Mouse (Mus musculus) myocyte (in vitro differentiated cells): ENCODE data around the gene Nfkbia. TPM values are rescaled to one million over a fixed set of nuclear protein-coding genes. Genes with fewer than 3 reads are reported as not detected.

Source experiments
- H3K27me3 ChIP-seq: one replicate; pipeline ENCODE4 v1.6.1; 2011; ENCODE audit not compliant: control insufficient read depth, insufficient read depth, insufficient read length
- H3K36me3 ChIP-seq: one replicate; pipeline ENCODE4 v1.6.1; 2011; ENCODE audit not compliant: control insufficient read depth, insufficient read depth
- H3K4me2 ChIP-seq: one replicate; pipeline ENCODE4 v1.6.1; 2011; ENCODE audit warnings: low read depth, control low read depth
- H3K4me3 ChIP-seq: one replicate; pipeline ENCODE4 v1.5.1; 2011; ENCODE audit warnings: mild to moderate bottlenecking, control low read depth, moderate library complexity
- H3K79me2 ChIP-seq: one replicate; pipeline ENCODE4 v1.6.1; 2011; ENCODE audit not compliant: control insufficient read depth, insufficient read depth
- H3ac ChIP-seq: one replicate; pipeline ENCODE4 v1.6.1; 2011; ENCODE audit not compliant: control insufficient read depth, insufficient read length
- CEBPB ChIP-seq: IDR thresholded peaks from 2 replicates; pipeline ENCODE4 v1.6.1; 2011; ENCODE audit warnings: mild to moderate bottlenecking, moderate library complexity; ENCODE audit not compliant: poor library complexity, insufficient read depth, severe bottlenecking
- E2F4 ChIP-seq: IDR thresholded peaks from one replicate; pipeline ENCODE4 v1.6.1; 2011; ENCODE audit warnings: mild to moderate bottlenecking, control low read depth, moderate library complexity; ENCODE audit not compliant: insufficient read depth
- MAX ChIP-seq: IDR thresholded peaks from one replicate; pipeline ENCODE4 v1.6.1; 2011; ENCODE audit warnings: low read depth, mild to moderate bottlenecking, control low read depth
- MYOD1 ChIP-seq, 3 experiments: IDR thresholded peaks; one replicate each; pipeline ENCODE4 v1.6.1; 2011; ENCODE audit warnings: control low read depth in 2 of 3, low read depth in 2 of 3, mild to moderate bottlenecking in 2 of 3, moderate library complexity in 1 of 3; ENCODE audit not compliant: insufficient read length in 2 of 3, control insufficient read depth in 1 of 3
- MYOG ChIP-seq, 3 experiments: IDR thresholded peaks; one replicate each; pipeline ENCODE4 v1.6.1; 2011; ENCODE audit warnings: control low read depth in 2 of 3, low read depth in 2 of 3, mild to moderate bottlenecking in 2 of 3; ENCODE audit not compliant: insufficient read length in 2 of 3, control insufficient read depth in 1 of 3, insufficient read depth in 1 of 3
- POLR2A ChIP-seq: IDR thresholded peaks from one replicate; pipeline ENCODE4 v1.6.1; 2011; ENCODE audit warnings: low read depth, mild to moderate bottlenecking, control low read depth, moderate library complexity; ENCODE audit not compliant: insufficient read length
- POLR2AphosphoS2 ChIP-seq: IDR thresholded peaks from one replicate; pipeline ENCODE4 v1.6.1; 2011; ENCODE audit warnings: low read depth, control low read depth; ENCODE audit not compliant: insufficient read length
- REST ChIP-seq: IDR thresholded peaks from one replicate; pipeline ENCODE4 v1.6.1; 2011; ENCODE audit warnings: mild to moderate bottlenecking, control low read depth, moderate library complexity; ENCODE audit not compliant: insufficient read depth, insufficient read length
- SRF ChIP-seq: IDR thresholded peaks from one replicate; pipeline ENCODE4 v1.6.1; 2011; ENCODE audit warnings: low read depth; ENCODE audit not compliant: control insufficient read depth, insufficient read length
- TCF12 ChIP-seq: IDR thresholded peaks from one replicate; pipeline ENCODE4 v1.6.1; 2011; ENCODE audit warnings: mild to moderate bottlenecking, control low read depth; ENCODE audit not compliant: poor library complexity, insufficient read depth, severe bottlenecking
- TCF3 ChIP-seq: IDR thresholded peaks from one replicate; pipeline ENCODE4 v1.6.1; 2011; ENCODE audit warnings: low read depth, control low read depth; ENCODE audit not compliant: insufficient read length
- USF1 ChIP-seq: IDR thresholded peaks from one replicate; pipeline ENCODE4 v1.6.1; 2011; ENCODE audit warnings: low read depth, mild to moderate bottlenecking, control low read depth, moderate library complexity
- polyA plus RNA-seq: library from polyadenylated mRNA; unstranded; fragments of >200 nt; fragmentation: generic; extraction: Trizol; gene quantifications from one replicate; pipeline ENCODE4 v1.2.1, GENCODE M21; 2012; ENCODE audit warnings: missing spikeins

Gene Nfkbia
- polyA plus RNA-seq, 1 experiment, result 18.0 TPM

DNA sequence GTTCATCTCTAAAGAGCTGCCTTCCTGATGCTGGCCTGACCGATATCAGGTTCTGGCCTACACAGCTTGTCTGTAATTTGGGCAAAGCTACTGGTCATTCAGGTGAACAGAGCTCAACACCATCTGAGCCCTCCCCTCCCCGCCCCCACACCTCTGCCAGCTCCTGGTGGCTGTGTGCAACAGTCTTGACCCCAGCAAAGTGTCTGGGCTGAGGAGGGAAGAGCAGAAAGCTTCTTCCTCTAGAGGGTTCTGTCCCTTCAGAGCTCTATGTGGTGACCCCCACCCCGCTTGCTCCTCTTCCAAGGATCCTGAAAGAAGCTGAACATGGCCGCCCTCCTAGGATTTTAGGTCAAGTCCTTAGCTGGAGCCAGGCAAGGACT, 46.1 kb downstream of the Nfkbia start:
- no peak for TF ChIP-seq POLR2A
- TF ChIP-seq CEBPB, result no peak
- TF ChIP-seq MAX, result no peak
- TF ChIP-seq POLR2AphosphoS2, result no peak
- TF ChIP-seq MYOD1 (IDR thresholded peaks at IDR 0.05; ENCODE audit: control insufficient read depth in 1 of 3, insufficient read length in 2 of 3, low read depth in 2 of 3), result no peak
- H3ac ChIP-seq, result no peak overlapping the region
- H3K79me2 ChIP-seq, result no peaks in the 10 kb centered on the region
- no peaks in the 10 kb centered on the region for H3K36me3 ChIP-seq
- no peak overlapping the region for H3K4me3 ChIP-seq
- H3K4me2 ChIP-seq, result peak overlapping the region; percentile 44
- no peaks in the 10 kb centered on the region for H3K27me3 ChIP-seq

DNA sequence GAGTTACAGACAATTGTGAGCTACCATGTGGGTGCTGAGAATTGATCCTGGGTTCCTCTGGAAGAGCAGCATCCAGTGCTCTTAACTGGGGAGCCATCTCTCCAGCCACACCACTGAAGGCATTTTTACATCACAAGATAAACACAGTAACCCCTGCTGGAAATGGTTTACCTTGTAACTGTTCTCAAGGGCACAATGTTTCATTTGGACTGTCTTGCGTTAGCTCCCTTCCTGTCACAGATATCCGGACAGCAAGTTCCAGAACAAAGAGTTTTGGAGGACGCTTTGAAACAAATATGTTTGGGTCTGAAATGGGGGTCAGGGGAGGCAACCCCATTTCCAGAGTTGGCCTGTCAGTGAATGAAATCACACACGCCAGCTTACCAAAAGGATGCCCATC, 46.9 kb downstream of the Nfkbia start:
- no peak overlapping the region for H3K4me2 ChIP-seq
- no peaks in the 10 kb centered on the region for H3K27me3 ChIP-seq
- TF ChIP-seq TCF12 (no peak), SRF (no peak), E2F4 (no peak), USF1 (no peak), CEBPB (no peak), TCF3 (no peak), MYOD1 (IDR thresholded peaks at IDR 0.05; ENCODE audit: control insufficient read depth in 1 of 3, insufficient read length in 2 of 3, low read depth in 2 of 3) (no peak), POLR2A (no peak), MAX (no peak), MYOG (IDR thresholded peaks at IDR 0.05; ENCODE audit: control insufficient read depth in 1 of 3, insufficient read depth in 1 of 3, insufficient read length in 2 of 3, low read depth in 2 of 3) (no peak), REST (no peak), POLR2AphosphoS2 (no peak)
- no peaks in the 10 kb centered on the region for H3K79me2 ChIP-seq
- no peak overlapping the region for H3ac ChIP-seq
- H3K36me3 ChIP-seq, result no peaks in the 10 kb centered on the region
- no peak overlapping the region for H3K4me3 ChIP-seq

DNA sequence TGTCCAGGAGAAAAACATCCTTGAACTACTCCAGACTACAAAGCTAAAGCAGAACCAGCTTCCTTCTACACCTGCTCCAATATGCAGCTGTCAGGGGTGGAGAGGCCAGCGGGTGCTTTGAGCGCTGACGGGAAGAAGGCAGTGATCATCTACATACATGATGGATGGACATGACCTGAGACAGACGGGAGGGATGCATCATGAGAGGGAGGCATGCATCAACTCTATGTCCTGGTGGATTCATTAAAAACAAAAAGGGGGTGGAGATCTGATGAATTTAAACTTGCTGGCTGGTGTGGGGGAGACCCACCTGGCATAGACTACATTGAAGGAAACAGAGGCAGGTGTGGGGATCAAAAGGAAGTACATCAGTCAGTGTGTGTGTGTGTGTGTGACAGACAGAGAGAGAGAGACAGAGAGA, 48.4 kb downstream of the Nfkbia start:
- H3K36me3 ChIP-seq, result no peaks in the 10 kb centered on the region
- H3K79me2 ChIP-seq, result no peaks in the 10 kb centered on the region
- no peak overlapping the region for H3K4me3 ChIP-seq
- peak overlapping the region; percentile 40 for H3K4me2 ChIP-seq
- H3ac ChIP-seq, result no peak overlapping the region
- TF ChIP-seq CEBPB, result no peak
- TF ChIP-seq POLR2AphosphoS2, result no peak
- TF ChIP-seq POLR2A, result no peak
- TF ChIP-seq REST, result no peak
- no peak for TF ChIP-seq TCF3
- no peak for TF ChIP-seq USF1
- no peak for TF ChIP-seq MAX
- TF ChIP-seq MYOD1 (IDR thresholded peaks at IDR 0.05; ENCODE audit: control insufficient read depth in 1 of 3, insufficient read length in 2 of 3, low read depth in 2 of 3), result peak in 1 of 3 experiments; percentile 45
- no peak for TF ChIP-seq TCF12
- no peak for TF ChIP-seq E2F4
- TF ChIP-seq MYOG (IDR thresholded peaks at IDR 0.05; ENCODE audit: control insufficient read depth in 1 of 3, insufficient read depth in 1 of 3, insufficient read length in 2 of 3, low read depth in 2 of 3), result peak in 1 of 3 experiments; percentile 58
- TF ChIP-seq SRF, result no peak
- H3K27me3 ChIP-seq, result no peaks in the 10 kb centered on the region

DNA sequence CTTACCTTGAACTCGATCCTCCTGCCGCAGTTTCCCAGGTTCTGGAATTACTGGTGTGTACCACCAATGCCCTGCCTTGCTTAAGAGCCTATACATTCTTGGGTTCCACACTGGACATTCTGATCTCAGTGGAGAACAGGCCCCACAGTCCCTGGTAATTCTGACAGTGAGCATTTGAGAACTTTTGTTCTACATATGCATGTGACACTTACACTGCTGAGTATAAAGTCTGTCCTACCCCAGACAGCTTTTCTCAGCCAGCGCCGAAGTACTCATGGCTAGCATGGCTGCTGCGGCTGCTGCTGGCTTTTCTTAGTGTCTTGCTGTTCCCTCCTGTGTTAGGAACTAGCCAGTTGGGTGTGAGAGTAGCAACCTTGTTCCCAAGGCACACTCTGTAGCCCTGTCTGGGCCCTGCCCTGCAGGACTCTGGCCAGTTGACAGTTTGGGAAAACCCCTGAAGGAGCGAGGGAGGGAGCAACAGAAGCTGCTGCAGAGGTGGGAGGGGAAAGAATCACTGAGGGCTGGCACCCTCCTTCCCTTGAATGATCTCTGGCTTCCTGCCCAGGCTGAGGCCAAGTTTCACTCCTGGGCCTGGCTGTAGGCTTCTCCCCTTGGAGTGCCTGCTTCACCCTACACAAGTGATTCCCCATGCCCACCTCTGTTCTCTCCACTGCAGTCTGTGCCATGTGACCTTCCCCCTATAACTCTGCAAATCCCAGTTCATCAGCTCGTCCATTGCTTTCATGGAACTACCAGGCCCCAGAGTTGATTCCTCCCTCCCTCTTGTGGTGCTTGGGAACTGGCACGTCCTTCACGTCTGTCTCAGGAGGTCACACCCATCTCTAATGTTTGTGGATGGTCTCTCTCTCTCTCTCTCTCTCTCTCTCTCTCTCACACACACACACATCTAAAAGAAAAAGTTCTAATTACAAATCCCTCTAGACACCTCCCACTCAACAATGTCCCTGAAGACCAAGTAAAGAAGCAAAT, 49.3 kb downstream of the Nfkbia start:
- no peak overlapping the region for H3ac ChIP-seq
- no peaks in the 10 kb centered on the region for H3K27me3 ChIP-seq
- peak overlapping the region; percentile 40 for H3K4me2 ChIP-seq
- TF ChIP-seq USF1, result no peak
- no peak for TF ChIP-seq TCF12
- no peak for TF ChIP-seq MYOD1 (IDR thresholded peaks at IDR 0.05; ENCODE audit: control insufficient read depth in 1 of 3, insufficient read length in 2 of 3, low read depth in 2 of 3)
- TF ChIP-seq CEBPB, result no peak
- no peak for TF ChIP-seq POLR2AphosphoS2
- no peak for TF ChIP-seq TCF3
- no peak for TF ChIP-seq MYOG (IDR thresholded peaks at IDR 0.05; ENCODE audit: control insufficient read depth in 1 of 3, insufficient read depth in 1 of 3, insufficient read length in 2 of 3, low read depth in 2 of 3)
- TF ChIP-seq REST, result no peak
- TF ChIP-seq SRF, result no peak
- no peak for TF ChIP-seq POLR2A
- no peak for TF ChIP-seq E2F4
- TF ChIP-seq MAX, result no peak
- H3K4me3 ChIP-seq, result no peak overlapping the region
- no peaks in the 10 kb centered on the region for H3K79me2 ChIP-seq
- H3K36me3 ChIP-seq, result no peaks in the 10 kb centered on the region
